Comparison of ENCODE assay signal across 9 mouse cellular contexts in the genomic region with DNA sequence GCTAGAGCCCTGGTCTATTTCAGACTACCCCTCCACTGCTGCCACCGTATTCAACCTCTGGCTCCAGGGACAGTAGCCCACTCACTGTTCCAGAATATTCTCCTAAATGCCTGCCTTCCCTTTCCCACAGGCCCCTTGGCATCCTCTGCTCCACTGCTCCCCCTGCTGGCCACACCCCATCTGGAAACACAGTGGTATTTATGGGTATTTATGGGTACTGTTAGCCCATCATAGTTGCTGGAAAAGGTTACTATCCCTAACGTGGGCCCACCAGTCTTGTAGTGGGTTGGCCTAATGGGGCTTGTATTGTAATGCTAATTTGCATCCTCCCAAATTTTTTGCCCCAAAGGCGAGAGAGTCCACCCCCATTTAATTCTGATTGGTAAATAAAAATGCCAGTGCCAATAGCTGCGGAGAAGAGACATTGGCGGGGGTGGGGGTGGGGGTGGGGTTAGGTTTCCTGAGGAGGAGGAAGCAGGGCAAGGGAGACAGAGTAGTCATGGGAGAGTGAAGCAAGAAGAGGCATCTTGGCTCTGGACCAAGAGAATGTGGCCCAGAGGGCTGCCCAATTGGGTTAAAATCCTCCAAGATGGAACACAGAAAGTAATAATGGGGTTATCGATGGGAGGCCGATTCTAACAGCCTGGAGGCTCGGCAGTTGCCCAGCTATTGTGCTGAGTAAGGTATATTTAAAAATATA. TPM values are rescaled to one million over a fixed set of nuclear protein-coding genes. Genes with fewer than 3 reads are reported as not detected.
DNase-seq lines count a peak whose midpoint lies in the region; ATAC-seq and TF ChIP-seq lines count a peak whose summit lies in the region.
"Had no signal": no experiment of that assay in that cellular context is flagged by ENCODE, and none has a peak within 500 bp of the region (broad histone marks: within the 10 kb centered on the region; RNA-seq: fewer than 3 reads in every experiment).

No protein-coding gene starts in this region.

- peak; percentile 40 for DNase-seq in hindbrain, embryonic 10.5 days (ENCODE audit: low spot score)
- DNase-seq in B cell, adult 2 months, result peak; percentile 81
- peak; percentile 79 to 80 for DNase-seq in adrenal gland, adult 18-20 months (ENCODE audit: low spot score in 2 of 2)
- peak; percentile 9 for DNase-seq in kidney, postnatal 0 days (ENCODE audit: low spot score)
- DNase-seq in thymus, postnatal 10 days (ENCODE audit: low spot score in 2 of 2), result peak; percentile 18 to 68

- TF ChIP-seq POLR2A in cortical plate, adult 2 months (IDR thresholded peaks at IDR 0.05; ENCODE audit: extremely low read depth, insufficient read depth, low read length), result no peak

- ATAC-seq in hindbrain, embryonic 13.5 days (ENCODE audit: low FRiP score), result no peak
- no peak for ATAC-seq in kidney, postnatal 0 days (replicated peaks; ENCODE audit: low FRiP score, low read depth)
- ATAC-seq in megakaryocyte progenitor cell, adult 5-6 weeks (replicated peaks; ENCODE audit: poor library complexity), result peak; percentile 85

- H3K9ac ChIP-seq in hindbrain, embryonic 13.5 days, result no peak overlapping the region
- H3K9ac ChIP-seq in kidney, postnatal 0 days (ENCODE audit: low read depth, low read length), result no peak overlapping the region

- H3K4me1 ChIP-seq in hindbrain, embryonic 10.5 days (replicated peaks), result 0 out of 2 replicates have a peak, but pooled peaks cover 3% of the 10 kb centered on the region
- H3K4me1 ChIP-seq in hindbrain, embryonic 13.5 days (replicated peaks), result no peaks in the 10 kb centered on the region
- H3K4me1 ChIP-seq in cortical plate, adult 2 months (ENCODE audit: control insufficient read depth, insufficient read depth, low read length), result peaks cover 8% of the 10 kb centered on the region
- no peaks in the 10 kb centered on the region for H3K4me1 ChIP-seq in kidney, postnatal 0 days (replicated peaks; ENCODE audit: insufficient read depth, low read length)

- no peak overlapping the region for H3K4me2 ChIP-seq in hindbrain, embryonic 13.5 days
- no peak overlapping the region for H3K4me2 ChIP-seq in kidney, postnatal 0 days (ENCODE audit: low read length)

- H3K36me3 ChIP-seq in hindbrain, embryonic 10.5 days, result no peaks in the 10 kb centered on the region
- H3K36me3 ChIP-seq in hindbrain, embryonic 13.5 days, result no peaks in the 10 kb centered on the region
- no peaks in the 10 kb centered on the region for H3K36me3 ChIP-seq in kidney, postnatal 0 days (ENCODE audit: insufficient read depth, low read length)

- H3K27me3 ChIP-seq in hindbrain, embryonic 10.5 days (ENCODE audit: insufficient read depth, poor library complexity, severe bottlenecking), result no peaks in the 10 kb centered on the region
- no peaks in the 10 kb centered on the region for H3K27me3 ChIP-seq in hindbrain, embryonic 13.5 days
- no peaks in the 10 kb centered on the region for H3K27me3 ChIP-seq in kidney, postnatal 0 days (ENCODE audit: insufficient read depth, low read length)

- H3K9me3 ChIP-seq in hindbrain, embryonic 10.5 days, result no peaks in the 10 kb centered on the region
- no peaks in the 10 kb centered on the region for H3K9me3 ChIP-seq in hindbrain, embryonic 13.5 days
- H3K9me3 ChIP-seq in kidney, postnatal 0 days (replicated peaks; ENCODE audit: low read length), result no peaks in the 10 kb centered on the region

- 72% methylated on average over 8 of the region's 8 CpGs for WGBS in hindbrain, embryonic 10.5 days
- 59% methylated on average over 8 of the region's 8 CpGs for WGBS in hindbrain, embryonic 13.5 days
- WGBS in kidney, postnatal 0 days, result 67% methylated on average over 8 of the region's 8 CpGs

- H3K27ac ChIP-seq in hindbrain, embryonic 10.5 days, result no peak overlapping the region
- no peak overlapping the region for H3K27ac ChIP-seq in hindbrain, embryonic 13.5 days
- no peak overlapping the region for H3K27ac ChIP-seq in cortical plate, adult 2 months (ENCODE audit: insufficient read depth, low read length)
- no peak overlapping the region for H3K27ac ChIP-seq in kidney, postnatal 0 days

- H3K4me3 ChIP-seq in hindbrain, embryonic 10.5 days, result no peak overlapping the region
- no peak overlapping the region for H3K4me3 ChIP-seq in hindbrain, embryonic 13.5 days
- H3K4me3 ChIP-seq in cortical plate, adult 2 months (ENCODE audit: insufficient read depth, low read length), result no peak overlapping the region
- no peak overlapping the region for H3K4me3 ChIP-seq in kidney, postnatal 0 days (replicated peaks; ENCODE audit: low read depth, low read length)

- TF ChIP-seq CTCF in cortical plate, adult 2 months (IDR thresholded peaks at IDR 0.05; ENCODE audit: extremely low read depth, insufficient read depth, low read length), result peak; percentile 61
- peak; percentile 78 for TF ChIP-seq CTCF in kidney, postnatal 0 days (IDR thresholded peaks at IDR 0.05; ENCODE audit: low read depth)

RNA-seq across cellular contexts. Expression of gene Lrrc3, which starts 14.4 kb away (rescaled TPM):
- 2.6 and 4.1 TPM in 2 replicates for polyA plus RNA-seq in hindbrain, embryonic 10.5 days (2016; fragmentation: Nextera tagmentation; extraction: Ambion mirVana)
- polyA plus RNA-seq in hindbrain, embryonic 13.5 days (2015; fragmentation: Nextera tagmentation; extraction: Ambion mirVana), result 12.5 and 14.0 TPM in 2 replicates
- 1 to 10 TPM; 3.9 to 6.8 TPM for total RNA-seq in adrenal gland, adult 18-20 months (2021)
- polyA plus RNA-seq in cortical plate, adult 2 months (2012; rRNA removed), result 7.3 and 7.7 TPM in 2 replicates
- 2.9 and 3.0 TPM in 2 replicates for polyA plus RNA-seq in kidney, postnatal 0 days (2015; fragmentation: Nextera tagmentation; extraction: Ambion mirVana)
- 0.12 TPM in 1 of 2 replicates, not detected in the other for total RNA-seq in megakaryocyte progenitor cell, adult 5-6 weeks (2015)
- not detected in 2 replicates for total RNA-seq in megakaryocyte progenitor cell, adult 5-6 weeks (2017)

RNA-seq across cellular contexts. Expression of gene Trpm2, which starts 53.6 kb away (rescaled TPM):
- polyA plus RNA-seq in hindbrain, embryonic 10.5 days (2016; fragmentation: Nextera tagmentation; extraction: Ambion mirVana), result 0.88 and 1.2 TPM in 2 replicates
- 3.0 and 3.9 TPM in 2 replicates for polyA plus RNA-seq in hindbrain, embryonic 13.5 days (2015; fragmentation: Nextera tagmentation; extraction: Ambion mirVana)
- 1 to 10 TPM; 5.2 to 5.9 TPM for total RNA-seq in adrenal gland, adult 18-20 months (2021)
- 30.8 and 32.0 TPM in 2 replicates for polyA plus RNA-seq in cortical plate, adult 2 months (2012; rRNA removed)
- polyA plus RNA-seq in kidney, postnatal 0 days (2015; fragmentation: Nextera tagmentation; extraction: Ambion mirVana), result 0.20 and 0.40 TPM in 2 replicates
- total RNA-seq in megakaryocyte progenitor cell, adult 5-6 weeks (2015), result 2.7 and 5.1 TPM in 2 replicates
- total RNA-seq in megakaryocyte progenitor cell, adult 5-6 weeks (2017), result 1.4 and 2.9 TPM in 2 replicates

RNA-seq across cellular contexts. Expression of gene Gm3285, which starts 55.0 kb away (rescaled TPM):
- polyA plus RNA-seq in hindbrain, embryonic 10.5 days (2016; fragmentation: Nextera tagmentation; extraction: Ambion mirVana), result not detected in 2 replicates
- polyA plus RNA-seq in hindbrain, embryonic 13.5 days (2015; fragmentation: Nextera tagmentation; extraction: Ambion mirVana), result not detected in 2 replicates
- total RNA-seq in adrenal gland, adult 18-20 months (2021), result not detected
- polyA plus RNA-seq in cortical plate, adult 2 months (2012; rRNA removed), result not detected in 2 replicates
- not detected in 2 replicates for polyA plus RNA-seq in kidney, postnatal 0 days (2015; fragmentation: Nextera tagmentation; extraction: Ambion mirVana)
- not detected in 2 replicates for total RNA-seq in megakaryocyte progenitor cell, adult 5-6 weeks (2015)
- not detected in 2 replicates for total RNA-seq in megakaryocyte progenitor cell, adult 5-6 weeks (2017)
- total RNA-seq: left cerebral cortex, adult 8-10 months had no signal

Comparison
In these comparisons a context has a peak if more than half of its experiments do, and no peak if none do; other contexts are left out.
1. DNase-seq: peak in every context shown above with its lines; median percentile 81 in B cell, adult 2 months; 80 in adrenal gland, adult 18-20 months; 43 in thymus, postnatal 10 days; 40 in hindbrain, embryonic 10.5 days; 9 in kidney, postnatal 0 days.